Mouse (Mus musculus) testis, adult 2 months (tissue): ENCODE measurements around the gene Cd300a.

ENCODE experiments used
- CTCF ChIP-seq: fragments of 200-500 bp; IDR thresholded peaks from 2 replicates; pipeline ENCODE4 v1.5.1; 2012; ENCODE audit warnings: low read depth, mild to moderate bottlenecking, inconsistent platforms, low read length, moderate library complexity; ENCODE audit not compliant: control insufficient read depth, insufficient read depth, insufficient replicate concordance
- POLR2A ChIP-seq: fragments of 200-500 bp; IDR thresholded peaks from 2 replicates; pipeline ENCODE4 v1.6.1; 2012; ENCODE audit warnings: low read depth, mild to moderate bottlenecking, inconsistent platforms, low read length, moderate library complexity; ENCODE audit not compliant: control insufficient read depth

DNA sequence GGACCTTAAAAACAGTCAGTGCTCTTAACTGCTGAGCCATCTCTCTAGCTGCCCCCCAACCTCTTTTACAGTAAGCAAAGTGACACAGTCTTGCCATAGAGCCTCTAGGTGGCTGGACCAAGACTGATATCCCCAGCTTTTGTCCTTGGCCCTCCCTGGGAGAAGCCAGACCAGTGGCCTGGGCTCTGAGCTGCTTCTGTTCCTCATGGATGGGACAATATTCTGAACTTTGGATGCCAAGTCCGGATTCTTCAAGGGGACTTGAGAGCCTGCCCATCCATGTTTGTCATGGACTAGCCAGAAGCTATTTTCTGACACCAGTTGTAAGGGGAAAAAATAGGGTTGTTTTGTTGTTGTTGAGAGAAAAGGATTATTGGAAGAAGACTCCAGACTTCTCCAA is 20.1 kb upstream of the Cd300a start:
- TF ChIP-seq CTCF (no peak), POLR2A (no peak)
